Mouse (Mus musculus): ENCODE measurements around the gene Alpk3.
A peak's percentile ranks its signal among the peaks of the same experiment; 100 is the strongest.
"Not testable (repeated sequence)": the region's sequence is repeated elsewhere in the genome, so short reads cannot be mapped to it uniquely, and the experiment has no call there.

The Alpk3 gene

GRCm38 (mm10) chr7:81131864-81132263, 74.5 kb downstream of the Alpk3 start:
- DNase-seq (ENCODE audit: low read depth, low spot score), result no peak

GRCm38 (mm10) chr7:81132851-81133279, 75.5 kb downstream of the Alpk3 start:
- DNase-seq (ENCODE audit: low read depth, low spot score), result peak; percentile 59

- DNase-seq (ENCODE audit: low read depth, low spot score), result no peak
These were observed 76.0 kb downstream of the Alpk3 start for GRCm38 (mm10) chr7:81133416-81133815.

GRCm38 (mm10) chr7:81133941-81134340, 76.5 kb downstream of the Alpk3 start:
- DNase-seq (ENCODE audit: low read depth, low spot score), result no peak

- peak; percentile 91 for DNase-seq (ENCODE audit: low read depth, low spot score)
These were observed 77.2 kb downstream of the Alpk3 start for GRCm38 (mm10) chr7:81134614-81135067.

GRCm38 (mm10) chr7:81137292-81137691, 79.9 kb downstream of the Alpk3 start:
- no peak for DNase-seq (ENCODE audit: low read depth, low spot score)

GRCm38 (mm10) chr7:81139100-81139499, 81.7 kb downstream of the Alpk3 start:
- no peak for DNase-seq (ENCODE audit: low read depth, low spot score)

- no peak for DNase-seq (ENCODE audit: low read depth, low spot score)
These were observed 82.4 kb downstream of the Alpk3 start for GRCm38 (mm10) chr7:81139671-81140404.

GRCm38 (mm10) chr7:81141541-81141940, 84.1 kb downstream of the Alpk3 start:
- no peak for DNase-seq (ENCODE audit: low read depth, low spot score)

GRCm38 (mm10) chr7:81143056-81143455, 85.7 kb downstream of the Alpk3 start:
- DNase-seq (ENCODE audit: low read depth, low spot score), result not testable (repeated sequence)

- DNase-seq (ENCODE audit: low read depth, low spot score), result no peak
These were observed 92.4 kb downstream of the Alpk3 start for GRCm38 (mm10) chr7:81149759-81150158.

GRCm38 (mm10) chr7:81151216-81151615, 93.8 kb downstream of the Alpk3 start:
- no peak for DNase-seq (ENCODE audit: low read depth, low spot score)

- DNase-seq (ENCODE audit: low read depth, low spot score), result no peak
These were observed 94.9 kb downstream of the Alpk3 start for GRCm38 (mm10) chr7:81152306-81152705.

- no peak for DNase-seq (ENCODE audit: low read depth, low spot score)
These were observed 95.4 kb downstream of the Alpk3 start for GRCm38 (mm10) chr7:81152826-81153225.

GRCm38 (mm10) chr7:81153327-81153726, 95.9 kb downstream of the Alpk3 start:
- no peak for DNase-seq (ENCODE audit: low read depth, low spot score)

GRCm38 (mm10) chr7:81154244-81154643, 96.8 kb downstream of the Alpk3 start:
- DNase-seq (ENCODE audit: low read depth, low spot score), result not testable (repeated sequence)

- DNase-seq (ENCODE audit: low read depth, low spot score), result peak; percentile 72
These were observed 97.6 kb downstream of the Alpk3 start for GRCm38 (mm10) chr7:81154960-81155359.

Measured in brain, adult 2 months (tissue).